Mouse (Mus musculus) bone marrow macrophage, adult 2 months (primary cell): ENCODE results near the gene Lkaaear1. TPM values are rescaled to one million over a fixed set of nuclear protein-coding genes. Genes with fewer than 3 reads are reported as not detected.

Source experiments
- H3K27ac ChIP-seq: 2 replicates; pipeline ENCODE4 v1.5.1; 2012; ENCODE audit warnings: low read depth, low read length; ENCODE audit not compliant: insufficient read depth
- H3K4me1 ChIP-seq: 2 replicates; pipeline ENCODE4 v1.6.1; 2012; ENCODE audit warnings: low read length; ENCODE audit not compliant: control insufficient read depth, insufficient read depth
- H3K4me3 ChIP-seq: 2 replicates; pipeline ENCODE4 v1.5.1; 2012; ENCODE audit warnings: mild to moderate bottlenecking, low read length, moderate library complexity; ENCODE audit not compliant: insufficient read depth
- CTCF ChIP-seq: IDR thresholded peaks from 2 replicates; pipeline ENCODE4 v1.5.1; 2012; ENCODE audit warnings: low read depth, mild to moderate bottlenecking, low read length, moderate library complexity
- POLR2A ChIP-seq: IDR thresholded peaks from 2 replicates; pipeline ENCODE4 v1.6.1; 2012; ENCODE audit warnings: mild to moderate bottlenecking, low read depth, low read length, borderline replicate concordance
- polyA plus RNA-seq: library from polyadenylated mRNA; stranded (reverse); fragments of >200 nt; gene quantifications from 2 replicates; pipeline ENCODE4 v1.2.4, GENCODE M21; 2012; ENCODE audit not compliant: missing spikeins, insufficient read depth, insufficient read length

Gene Lkaaear1
- polyA plus RNA-seq, 1 experiment: not detected

- Histone ChIP-seq H3K4me1 (peaks cover 20% of the 10 kb centered on the region), H3K4me3 (no peak overlapping the region), H3K27ac (peak overlapping the region; percentile 26; the same call in 1 of the 2 replicates)
- TF ChIP-seq CTCF: no peak
- TF ChIP-seq POLR2A: no peak
Measured at GRCm38 (mm10) chr2:181658930-181659555, 39.2 kb downstream of the Lkaaear1 start.

- no peak overlapping the region for H3K27ac ChIP-seq
- H3K4me1 ChIP-seq: peaks cover 18% of the 10 kb centered on the region
- TF ChIP-seq POLR2A (no peak), CTCF (no peak)
- no peak overlapping the region for H3K4me3 ChIP-seq
Measured at GRCm38 (mm10) chr2:181658528-181658927, 39.7 kb downstream of the Lkaaear1 start.

GRCm38 (mm10) chr2:181657441-181657840 is 40.8 kb downstream of the Lkaaear1 start:
- H3K4me1 ChIP-seq: peaks cover 15% of the 10 kb centered on the region

GRCm38 (mm10) chr2:181656734-181657133 is 41.5 kb downstream of the Lkaaear1 start, which contains the start of gene Gm29797:
Gene Gm29797, plus strand, starts transcription at chr2:181657034.
- H3K4me3 ChIP-seq: no peak within 1 kb of the TSS
- peaks cover 15% of the 10 kb centered on the region for H3K4me1 ChIP-seq
- no peak for TF ChIP-seq CTCF
- no peak for TF ChIP-seq POLR2A
- no peak within 1 kb of the TSS for H3K27ac ChIP-seq

More at GRCm38 (mm10) chr2:181657441-181657840, 40.8 kb downstream of the Lkaaear1 start:
- TF ChIP-seq CTCF (no peak), POLR2A (no peak)
- Histone ChIP-seq H3K4me3 (no peak overlapping the region), H3K27ac (no peak overlapping the region)

- Histone ChIP-seq H3K4me1 (0 out of 2 replicates have a peak, but pooled peaks cover under 1% of the 10 kb centered on the region), H3K4me3 (no peak overlapping the region), H3K27ac (no peak overlapping the region)
- TF ChIP-seq CTCF: no peak
- no peak for TF ChIP-seq POLR2A
Measured at GRCm38 (mm10) chr2:181653523-181653922, 44.7 kb downstream of the Lkaaear1 start.

GRCm38 (mm10) chr2:181653065-181653464 is 45.2 kb downstream of the Lkaaear1 start:
- Histone ChIP-seq H3K4me1 (no peaks in the 10 kb centered on the region), H3K4me3 (no peak overlapping the region), H3K27ac (no peak overlapping the region)
- TF ChIP-seq CTCF (no peak), POLR2A (no peak)

GRCm38 (mm10) chr2:181648926-181649325 is 49.3 kb downstream of the Lkaaear1 start:
- H3K4me1 ChIP-seq: no peaks in the 10 kb centered on the region
- TF ChIP-seq POLR2A (no peak), CTCF (no peak)
- no peak overlapping the region for H3K4me3 ChIP-seq
- H3K27ac ChIP-seq: no peak overlapping the region

Other genes starting within 250 kb of the Lkaaear1 start
- gene Zbtb46, start 239.0 kb downstream of the Lkaaear1 start, polyA plus RNA-seq: 0.11 and 0.55 TPM in 2 replicates
- not detected in 2 replicates for gene Abhd16b, start 205.2 kb downstream of the Lkaaear1 start, polyA plus RNA-seq
- gene Tpd52l2, start 201.3 kb downstream of the Lkaaear1 start, polyA plus RNA-seq: 61.9 and 65.6 TPM in 2 replicates
- gene Dnajc5, start 178.0 kb downstream of the Lkaaear1 start, polyA plus RNA-seq: 66.3 and 71.7 TPM in 2 replicates
- gene Uckl1, start 113.5 kb downstream of the Lkaaear1 start, polyA plus RNA-seq: 108 and 113 TPM in 2 replicates
- 38.1 and 45.7 TPM in 2 replicates for gene Prpf6, start 106.6 kb downstream of the Lkaaear1 start, polyA plus RNA-seq
- 18.6 and 23.0 TPM in 2 replicates for gene Zfp512b, start 105.6 kb downstream of the Lkaaear1 start, polyA plus RNA-seq
- gene Samd10, start 99.2 kb downstream of the Lkaaear1 start, polyA plus RNA-seq: 5.0 and 5.3 TPM in 2 replicates
- gene Gm29797, start 41.4 kb downstream of the Lkaaear1 start, polyA plus RNA-seq: not detected in 2 replicates
- not detected in 2 replicates for gene Sox18, start 26.8 kb downstream of the Lkaaear1 start, polyA plus RNA-seq
- 4.4 and 7.0 TPM in 2 replicates for gene Tcea2, start 18.1 kb downstream of the Lkaaear1 start, polyA plus RNA-seq
- 155 and 173 TPM in 2 replicates for gene Rgs19, start 4.5 kb downstream of the Lkaaear1 start, polyA plus RNA-seq
- not detected in 2 replicates for gene Oprl1, start 16.6 kb upstream of the Lkaaear1 start, polyA plus RNA-seq
- not detected in 2 replicates for gene Myt1, start 64.9 kb upstream of the Lkaaear1 start, polyA plus RNA-seq
- 48.2 and 53.6 TPM in 2 replicates for gene Pcmtd2, start 139.4 kb upstream of the Lkaaear1 start, polyA plus RNA-seq
- 15.7 and 16.6 TPM in 2 replicates for gene Polr3k, start 165.9 kb upstream of the Lkaaear1 start, polyA plus RNA-seq